Comparison of ENCODE assay signal across 8 mouse cellular contexts in the genomic region with DNA sequence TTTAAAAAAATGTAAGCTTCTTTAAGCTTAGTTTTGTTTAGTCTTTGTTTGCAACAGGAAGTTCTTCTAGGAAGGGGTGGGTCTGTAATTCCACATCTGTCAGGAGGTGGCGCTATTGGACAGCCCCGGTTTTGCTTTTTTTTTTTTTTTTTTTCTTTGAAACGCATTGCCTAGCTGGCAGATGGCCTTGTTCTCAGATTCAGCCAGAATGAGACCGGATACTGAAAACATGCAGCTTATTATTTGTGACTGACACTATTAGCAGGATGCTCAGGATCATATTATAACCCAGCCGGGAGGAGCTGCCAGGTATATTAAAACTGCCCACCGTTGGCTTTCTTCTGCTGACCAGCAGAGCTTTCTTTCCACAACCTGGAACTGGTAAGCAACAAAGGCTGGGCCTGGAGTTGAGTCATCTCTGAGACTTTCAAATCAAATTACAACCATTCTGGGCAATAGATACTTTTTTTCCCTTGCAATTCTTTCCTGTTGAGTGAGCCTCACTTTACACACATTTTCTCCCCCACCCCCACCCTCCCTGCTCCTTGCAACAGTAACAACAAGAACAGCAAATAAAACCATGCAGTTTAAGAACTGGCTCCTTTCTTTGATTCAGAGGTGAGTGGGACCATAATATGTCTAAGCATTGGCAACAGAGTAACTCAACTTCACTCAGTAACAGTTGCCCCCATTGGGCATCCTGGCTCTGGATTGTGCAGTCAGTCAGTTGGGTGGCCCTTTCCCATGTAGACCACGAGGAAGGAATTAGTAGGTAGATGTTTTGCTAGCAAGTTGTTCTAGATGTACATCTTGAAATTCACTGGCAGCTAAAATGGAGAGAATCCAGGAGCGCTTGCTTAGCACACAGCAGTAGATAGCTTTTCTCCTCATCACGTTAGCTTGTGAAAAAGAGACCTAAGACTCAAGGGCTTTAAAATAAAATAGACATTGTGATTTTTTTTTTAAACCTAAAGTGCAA.
DNase-seq lines count a peak whose midpoint lies in the region.

No protein-coding gene starts in this region.

- peaks cover 21% of the 10 kb centered on the region for H3K4me1 ChIP-seq in hindbrain, embryonic 10.5 days (replicated peaks)

- peak; percentile 96 for DNase-seq in NIH3T3 (ENCODE audit: low read depth)
- peak; percentile 83 for DNase-seq in cerebellum, adult 8-10 months
- DNase-seq in frontal cortex, adult 2 months (ENCODE audit: extremely low spot score in 1 of 2, low spot score in 1 of 2) = peak; percentile 31 to 81
- peak; percentile 80 for DNase-seq in hindbrain, embryonic 10.5 days (ENCODE audit: low spot score)
- DNase-seq in layer of hippocampus, adult 9-10 months (ENCODE audit: low spot score) = peak; percentile 68
- peak; percentile 86 for DNase-seq in lung, postnatal 14 days
- peak; percentile 79 for DNase-seq in retina, postnatal 7 days (ENCODE audit: low read depth, low spot score)
- peak; percentile 53 for DNase-seq in yolk sac, embryonic 10.5 days (ENCODE audit: low spot score)

- H3K4me3 ChIP-seq in hindbrain, embryonic 10.5 days = no peak overlapping the region

- WGBS in hindbrain, embryonic 10.5 days = 44% methylated on average over 9 of the region's 9 CpGs

- no peaks in the 10 kb centered on the region for H3K36me3 ChIP-seq in hindbrain, embryonic 10.5 days

- peak overlapping the region; percentile 84 for H3K27ac ChIP-seq in hindbrain, embryonic 10.5 days

- 0 out of 2 replicates have a peak, but pooled peaks cover 3% of the 10 kb centered on the region for H3K9me3 ChIP-seq in hindbrain, embryonic 10.5 days

- peaks cover 1% of the 10 kb centered on the region; the same call in 1 of the 2 replicates for H3K27me3 ChIP-seq in hindbrain, embryonic 10.5 days (ENCODE audit: insufficient read depth, poor library complexity, severe bottlenecking)
